In genomic region chr6:124488952-124489351, GRCm38 (mm10) we compare ENCODE assay signal across 34 mouse cellular contexts. TPM values are rescaled to one million over a fixed set of nuclear protein-coding genes. Genes with fewer than 3 reads are reported as not detected.
"Had no signal": no experiment of that assay in that cellular context is flagged by ENCODE, and none has a peak within 500 bp of the region (broad histone marks: within the 10 kb centered on the region; RNA-seq: fewer than 3 reads in every experiment).

No protein-coding gene starts in this region.

- H3K4me1 ChIP-seq: limb, embryonic 13.5 days; midbrain, embryonic 12.5 days; midbrain, embryonic 13.5 days; midbrain, embryonic 15.5 days; neural tube, embryonic 12.5 days had no signal

- H3K9ac ChIP-seq: limb, embryonic 12.5 days; limb, embryonic 13.5 days; limb, embryonic 15.5 days; liver, embryonic 12.5 days; liver, embryonic 13.5 days; liver, embryonic 14.5 days; liver, embryonic 15.5 days; liver, postnatal 0 days; lung, embryonic 14.5 days; lung, embryonic 15.5 days; midbrain, embryonic 12.5 days; midbrain, embryonic 13.5 days; midbrain, embryonic 15.5 days; neural tube, embryonic 12.5 days had no signal

- DNase-seq: left cerebral cortex, postnatal 4 days; liver; liver, embryonic 13.5 days; liver, postnatal 0 days; lung, adult 18-20 months; lung, adult 2 months; lung, embryonic 14.5 days; lung, postnatal 10 days; lung, postnatal 14 days; lung, postnatal 36 days; lung, postnatal 4 days; midbrain, embryonic 14.5 days had no signal

- H3K9me3 ChIP-seq: limb, embryonic 10.5 days; limb, embryonic 12.5 days; limb, embryonic 13.5 days; limb, embryonic 15.5 days; liver, embryonic 12.5 days; liver, embryonic 13.5 days; liver, embryonic 15.5 days; lung, embryonic 15.5 days; megakaryocyte, embryonic 14.5 days; midbrain, embryonic 10.5 days; midbrain, embryonic 12.5 days; midbrain, embryonic 13.5 days; midbrain, embryonic 15.5 days; neural tube, embryonic 12.5 days had no signal

- H3K36me3 ChIP-seq: limb, embryonic 10.5 days; limb, embryonic 12.5 days; limb, embryonic 13.5 days; limb, embryonic 15.5 days; liver, embryonic 12.5 days; liver, embryonic 13.5 days; liver, embryonic 15.5 days; lung, embryonic 15.5 days; midbrain, embryonic 10.5 days; midbrain, embryonic 12.5 days; midbrain, embryonic 13.5 days; midbrain, embryonic 15.5 days; neural tube, embryonic 12.5 days had no signal

- H3K27ac ChIP-seq: limb, embryonic 10.5 days; limb, embryonic 12.5 days; limb, embryonic 13.5 days; limb, embryonic 15.5 days; liver, embryonic 12.5 days; liver, embryonic 13.5 days; liver, embryonic 14.5 days; liver, embryonic 15.5 days; lung, embryonic 15.5 days; macrophage; midbrain, embryonic 10.5 days; midbrain, embryonic 12.5 days; midbrain, embryonic 13.5 days; midbrain, embryonic 15.5 days; neural tube, embryonic 12.5 days had no signal

- H3K27me3 ChIP-seq: limb, embryonic 12.5 days; limb, embryonic 13.5 days; limb, embryonic 15.5 days; liver, embryonic 13.5 days; liver, embryonic 15.5 days; lung, embryonic 15.5 days; midbrain, embryonic 12.5 days; midbrain, embryonic 13.5 days; midbrain, embryonic 15.5 days; neural tube, embryonic 12.5 days had no signal

- H3K4me2 ChIP-seq: limb, embryonic 12.5 days; limb, embryonic 13.5 days; limb, embryonic 15.5 days; liver, embryonic 11.5 days; liver, embryonic 12.5 days; liver, embryonic 13.5 days; liver, embryonic 15.5 days; lung, embryonic 14.5 days; lung, embryonic 15.5 days; midbrain, embryonic 11.5 days; midbrain, embryonic 12.5 days; midbrain, embryonic 13.5 days; midbrain, embryonic 15.5 days; neural tube, embryonic 12.5 days had no signal

- H3K4me3 ChIP-seq: limb, embryonic 10.5 days; limb, embryonic 12.5 days; limb, embryonic 13.5 days; limb, embryonic 15.5 days; liver, embryonic 12.5 days; liver, embryonic 13.5 days; liver, embryonic 15.5 days; lung, embryonic 15.5 days; megakaryocyte, embryonic 14.5 days; midbrain, embryonic 10.5 days; midbrain, embryonic 12.5 days; midbrain, embryonic 13.5 days; midbrain, embryonic 15.5 days; myocyte; neural tube, embryonic 12.5 days had no signal

RNA-seq across cellular contexts. Expression of gene C1rl, which starts 4.0 kb away (rescaled TPM):
- total RNA-seq: midbrain, postnatal 0 days had no signal

RNA-seq across cellular contexts. Expression of gene C1ra, which starts 23.3 kb away (rescaled TPM):
- total RNA-seq: megakaryocyte-erythroid progenitor cell, adult 5-6 weeks had no signal
- polyA plus RNA-seq: midbrain, embryonic 11.5 days had no signal

RNA-seq across cellular contexts. Expression of gene Clstn3, which starts 24.4 kb away (rescaled TPM):
- total RNA-seq: monocyte, adult 5-6 weeks had no signal

RNA-seq across cellular contexts. Expression of gene C1s1, which starts 53.2 kb away (rescaled TPM):
- total RNA-seq: megakaryocyte progenitor cell, adult 5-6 weeks; megakaryocyte-erythroid progenitor cell, adult 5-6 weeks; monocyte, adult 5-6 weeks had no signal
- polyA plus RNA-seq: macrophage had no signal
